Mouse (Mus musculus): ENCODE measurements around the gene Hira.
"Not testable (repeated sequence)": the region's sequence is repeated elsewhere in the genome, so short reads cannot be mapped to it uniquely, and the experiment has no call there.

Gene Hira

DNA sequence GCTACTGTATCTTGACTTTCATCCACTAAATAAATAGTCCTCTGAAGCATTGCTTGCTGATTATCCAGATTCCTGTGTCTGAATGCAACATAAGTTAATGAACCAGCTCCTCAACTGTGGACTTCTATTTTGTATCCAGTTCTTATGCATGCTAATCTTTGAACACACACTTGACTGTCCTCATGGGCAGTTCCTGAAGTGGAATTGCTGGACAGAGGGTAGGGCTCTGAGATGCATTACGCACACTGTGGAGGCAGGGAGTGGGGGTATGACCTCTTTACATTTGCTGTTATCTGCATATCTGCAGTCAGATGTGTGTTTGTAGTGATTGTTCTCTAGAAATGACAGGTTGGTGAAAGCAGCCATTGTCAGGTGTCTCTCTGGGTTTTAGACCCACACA is 51.1 kb downstream of the Hira start:
- DNase-seq: no peak

DNA sequence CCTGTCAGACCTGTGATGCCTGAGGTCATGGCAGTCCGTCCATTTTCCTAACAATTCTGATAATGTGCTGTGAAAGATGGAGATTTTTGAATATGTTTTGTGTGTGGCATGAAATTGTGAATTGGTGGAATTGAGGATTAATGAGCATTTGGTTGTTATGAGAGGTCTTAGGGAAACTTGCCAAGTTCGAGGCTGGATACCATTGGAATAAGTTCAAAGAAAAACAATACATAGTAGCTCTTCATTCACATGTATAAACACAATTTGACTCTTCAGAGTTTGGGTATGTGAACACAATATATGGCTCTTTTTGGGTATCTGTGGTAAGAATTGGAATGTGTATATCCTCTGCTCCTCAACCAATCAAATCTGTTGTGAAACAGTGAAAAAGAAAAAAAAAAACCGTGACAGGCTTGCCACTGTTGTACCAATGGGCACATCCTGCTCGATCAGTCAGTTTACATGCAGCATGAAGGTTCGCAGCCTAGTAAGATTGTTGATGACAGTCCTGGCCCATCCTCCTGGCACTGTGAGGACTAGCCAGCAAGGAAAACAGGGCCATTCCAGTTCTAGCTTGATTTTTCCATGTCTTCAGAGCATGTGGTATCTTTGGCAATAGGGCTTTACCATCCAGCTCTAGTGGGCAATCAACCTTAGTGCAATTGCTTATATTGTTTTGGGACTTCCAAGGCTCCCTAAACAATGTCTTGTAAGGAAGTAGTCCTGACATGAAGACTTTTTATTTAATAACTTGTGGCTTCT is 61.7 kb downstream of the Hira start:
- DNase-seq: peak; percentile 61

DNA sequence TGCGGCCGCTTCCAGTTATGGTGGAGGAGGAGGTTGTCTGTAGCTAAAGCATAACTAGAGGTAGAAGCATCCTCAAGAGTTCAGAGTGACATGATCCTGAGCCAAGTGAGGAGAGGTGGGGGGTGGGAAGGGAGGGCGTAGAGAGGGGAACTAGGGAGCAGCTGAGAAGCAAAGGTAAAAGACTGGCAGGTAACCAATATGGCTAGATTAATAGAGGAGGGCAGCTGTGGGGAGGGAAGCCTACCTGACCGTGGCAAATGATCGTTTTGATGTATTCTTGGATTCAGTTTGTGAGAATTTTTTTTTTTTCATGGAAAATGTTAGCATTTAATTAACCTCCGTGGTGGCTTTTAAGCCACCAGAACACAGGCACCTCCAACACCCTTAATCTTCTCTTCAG is 67.1 kb downstream of the Hira start:
- no peak for DNase-seq

DNA sequence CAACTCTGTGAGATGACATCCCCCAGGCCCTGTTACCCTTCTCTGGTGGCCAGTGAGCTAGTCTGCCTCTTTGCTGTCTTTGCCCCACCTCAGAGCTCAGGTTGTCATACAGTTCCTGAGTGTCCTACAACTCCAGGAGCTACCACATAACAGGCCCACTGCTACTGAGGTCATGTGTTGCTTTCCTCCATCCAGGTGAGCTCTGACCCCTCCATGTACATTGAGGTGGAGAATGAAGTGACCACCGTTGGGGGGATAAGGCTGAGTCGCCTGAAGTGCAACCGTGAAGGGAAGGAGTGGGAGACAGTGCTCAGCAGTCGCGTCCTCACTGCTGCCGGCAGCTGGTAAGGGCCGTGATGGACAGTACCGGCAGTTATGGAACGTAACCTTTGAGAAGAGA is 72.1 kb downstream of the Hira start:
- DNase-seq: no peak

DNA sequence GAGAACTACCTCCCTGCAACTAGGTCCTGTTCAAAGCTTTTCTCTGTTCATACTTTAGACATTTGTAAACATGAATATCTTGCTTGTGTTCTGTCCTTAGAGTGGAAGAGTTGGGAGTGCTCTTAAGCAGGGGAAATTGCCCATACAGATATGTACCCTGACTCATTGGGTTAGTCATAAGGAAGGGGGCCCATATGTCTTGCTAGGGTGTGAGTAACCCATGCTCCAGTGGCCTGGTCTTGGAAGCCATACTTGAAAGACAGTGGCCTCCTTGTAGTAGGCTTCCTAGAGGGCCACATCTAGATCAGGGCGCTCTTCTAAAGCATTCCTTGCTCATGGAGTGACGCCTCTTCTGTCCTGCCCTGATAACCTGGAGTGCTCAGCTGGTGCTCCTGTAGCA is 73.5 kb downstream of the Hira start:
- no peak for DNase-seq

DNA sequence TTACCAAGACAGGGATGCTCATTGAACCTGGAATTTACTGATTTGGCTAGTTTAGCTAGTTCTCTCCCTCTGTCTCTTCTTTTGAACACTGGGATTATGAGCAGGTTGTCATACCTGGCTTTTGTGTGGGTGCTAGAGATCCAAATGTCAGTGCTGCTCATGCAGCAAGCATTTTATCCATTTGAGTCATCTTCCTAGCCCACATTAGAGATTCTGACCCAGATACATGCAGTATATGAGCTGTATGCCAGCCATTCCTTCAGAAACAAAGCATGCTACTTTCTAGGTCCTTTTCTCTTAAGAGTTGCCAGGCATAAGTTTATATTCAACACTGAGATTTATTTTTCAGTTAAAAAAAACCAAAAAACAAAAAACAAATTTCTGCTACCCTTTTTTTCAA is 76.0 kb downstream of the Hira start:
- DNase-seq: no peak

DNA sequence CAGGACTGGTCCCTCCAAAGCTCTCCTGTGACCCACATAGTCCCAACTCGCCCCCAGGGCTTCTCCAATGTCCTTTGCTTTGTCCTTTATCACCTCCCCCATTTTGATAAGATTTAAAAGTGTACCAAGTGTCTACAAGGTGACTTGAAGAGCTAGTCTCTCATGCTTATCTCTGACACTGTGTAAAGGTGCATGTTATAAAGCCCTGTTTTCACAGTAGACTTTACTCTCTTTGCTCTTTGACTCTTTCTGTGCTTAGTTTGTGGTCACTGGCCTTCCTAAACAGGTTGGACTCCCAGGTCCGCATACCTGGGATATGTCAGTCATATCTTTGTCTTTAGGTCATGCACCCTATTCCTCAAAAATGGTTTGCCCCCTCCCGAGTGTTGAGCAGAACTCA is 78.2 kb downstream of the Hira start:
- no peak for DNase-seq

DNA sequence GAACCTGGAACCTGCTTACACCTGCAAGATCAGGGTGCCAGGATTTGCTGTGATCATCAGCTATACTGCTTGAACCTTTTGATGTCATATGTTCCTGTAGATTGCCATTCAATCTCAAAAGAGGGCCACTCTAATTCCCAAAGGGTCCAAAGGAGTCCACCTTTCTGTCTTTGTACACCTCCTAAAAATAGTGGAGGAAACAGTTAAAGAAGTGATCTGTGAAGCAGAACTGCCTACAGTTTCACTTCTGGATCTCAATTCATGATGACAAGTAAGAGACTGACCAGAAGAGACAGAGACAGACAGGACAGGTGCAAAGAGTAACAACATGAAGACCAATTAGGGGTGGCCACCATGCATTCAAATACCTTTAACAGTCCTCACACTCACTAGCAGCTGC is 86.6 kb downstream of the Hira start:
- DNase-seq: no peak

DNA sequence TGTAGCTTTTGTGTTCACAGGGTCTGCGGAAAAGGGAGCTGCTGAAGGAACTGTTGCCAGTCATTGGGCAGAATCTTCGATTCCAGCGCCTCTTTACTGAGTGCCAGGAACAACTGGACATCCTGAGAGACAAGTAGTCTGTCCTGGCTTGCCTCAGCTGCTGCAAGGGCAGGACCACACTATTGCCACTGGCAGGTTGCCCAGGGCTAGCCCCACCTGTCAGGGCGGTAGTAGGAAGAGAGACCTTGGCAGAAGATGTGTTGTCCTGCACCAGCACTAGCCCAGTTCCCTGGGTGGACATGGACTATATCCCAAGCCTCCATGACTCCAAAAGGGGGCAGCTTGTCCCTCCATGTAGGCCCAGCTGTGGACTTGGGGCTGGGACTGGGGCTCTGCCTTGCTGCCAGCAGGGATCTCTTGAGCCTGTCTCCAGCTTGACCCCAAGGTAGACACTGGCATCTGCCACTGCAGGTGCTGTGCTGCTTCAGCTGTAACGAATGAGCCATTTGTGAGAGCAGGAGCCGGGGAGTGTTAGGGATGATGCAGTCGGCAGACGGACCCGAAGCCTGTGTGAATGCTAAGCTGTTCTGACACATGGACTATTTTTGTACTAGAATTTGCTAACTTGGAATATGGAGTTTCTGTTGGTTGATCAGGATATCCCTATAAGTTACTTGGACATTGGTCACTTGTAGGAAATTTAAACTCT is 92.7 kb downstream of the Hira start:
- peak; percentile 78 for DNase-seq

DNA sequence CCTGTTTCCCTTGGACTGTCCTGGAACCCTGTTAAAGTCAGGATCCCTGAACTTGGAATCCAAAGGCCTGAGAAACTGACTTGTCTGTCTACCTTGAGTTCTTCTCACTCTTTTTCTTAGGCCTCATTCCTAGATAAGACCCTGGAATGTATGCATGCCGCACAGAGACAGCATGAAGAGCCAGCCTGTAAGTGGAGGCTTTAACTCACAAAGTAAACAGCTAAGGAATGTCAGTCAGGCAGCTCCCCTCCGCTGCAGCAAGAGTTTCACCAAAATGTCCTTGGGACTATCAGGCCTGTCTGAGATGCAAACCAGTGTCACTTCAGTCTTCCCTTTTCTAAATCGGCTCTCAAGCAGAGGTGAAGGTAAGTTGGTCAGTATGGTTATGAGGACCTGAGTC is 94.0 kb downstream of the Hira start:
- no peak for DNase-seq

DNA sequence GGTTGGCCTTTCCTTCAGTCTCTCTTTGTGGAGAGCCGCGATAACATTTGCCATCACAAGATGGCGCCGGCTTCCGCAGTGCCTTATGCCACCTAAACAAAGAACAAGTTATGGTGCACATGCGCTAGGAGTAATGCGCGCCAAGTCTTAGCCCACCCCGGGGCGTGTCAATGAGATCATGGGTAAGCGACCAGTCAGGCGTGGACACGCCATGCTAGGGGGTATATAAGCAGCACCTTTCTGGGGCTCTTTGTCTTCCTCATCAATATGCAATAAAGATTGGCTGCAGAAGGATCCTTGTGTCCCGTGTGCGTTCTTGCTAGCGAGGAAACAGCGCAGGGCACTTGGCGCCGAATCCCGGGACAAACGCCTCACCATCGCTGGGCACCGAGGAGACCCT is 98.8 kb downstream of the Hira start:
- DNase-seq: not testable (repeated sequence)

DNA sequence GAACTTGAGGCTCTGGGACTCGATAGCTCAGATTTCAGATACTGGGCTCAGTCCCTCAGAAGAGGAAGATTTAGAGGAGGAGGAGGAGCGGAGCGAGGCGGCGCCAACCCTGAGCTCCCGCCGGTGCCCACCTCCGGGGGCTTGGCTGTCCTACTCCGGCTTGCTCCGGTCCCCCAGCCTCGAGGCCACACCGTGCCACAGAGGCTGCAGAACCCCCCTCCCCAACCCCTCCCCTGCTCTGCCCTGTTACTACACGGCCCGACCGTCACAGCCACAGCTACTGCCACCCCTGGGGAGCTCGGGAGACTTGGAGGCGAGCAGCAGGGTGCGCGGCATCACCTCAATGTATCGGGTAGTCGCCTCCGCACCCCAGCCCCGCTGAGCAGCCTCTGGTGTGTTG is 99.5 kb downstream of the Hira start:
- DNase-seq: no peak

DNA sequence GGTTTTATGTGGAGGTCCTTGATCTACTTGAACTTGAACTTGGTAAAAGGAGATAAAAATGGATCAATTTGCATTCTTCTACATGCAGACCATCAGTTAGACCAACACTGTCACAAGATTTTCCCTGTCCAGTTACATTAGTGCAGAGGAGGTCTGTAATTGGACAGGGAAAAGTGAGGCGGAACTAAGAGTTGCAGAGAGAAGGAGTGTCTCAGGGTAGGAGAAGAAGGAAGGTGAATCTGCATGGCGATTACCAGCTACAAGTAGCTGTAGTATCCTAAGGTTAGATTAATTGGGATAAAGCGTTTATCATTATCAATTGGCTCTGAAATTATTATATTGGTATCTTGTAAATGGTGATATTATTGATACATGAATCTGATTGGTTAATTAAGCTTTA is 109.5 kb downstream of the Hira start:
- no peak for DNase-seq

DNA sequence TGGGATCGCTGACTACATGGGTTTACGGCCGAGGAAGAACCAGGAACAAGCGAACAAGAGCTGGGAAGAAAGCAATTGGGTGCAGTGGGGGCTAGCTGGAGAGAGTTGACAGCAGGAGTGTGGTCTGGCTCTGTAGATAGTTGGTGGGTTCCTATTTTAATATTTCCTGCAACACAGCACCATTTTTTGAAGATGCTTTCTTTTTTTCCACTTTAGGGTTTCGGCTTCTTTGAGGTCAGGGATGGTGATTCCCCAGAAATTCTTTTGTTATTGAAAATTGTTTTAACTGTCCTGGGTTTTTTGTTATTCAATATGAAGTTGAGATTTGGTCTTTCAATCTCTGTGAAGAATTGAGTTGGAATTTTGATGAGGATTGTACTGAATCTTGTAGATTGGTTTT is 110.0 kb downstream of the Hira start:
- DNase-seq: no peak

DNA sequence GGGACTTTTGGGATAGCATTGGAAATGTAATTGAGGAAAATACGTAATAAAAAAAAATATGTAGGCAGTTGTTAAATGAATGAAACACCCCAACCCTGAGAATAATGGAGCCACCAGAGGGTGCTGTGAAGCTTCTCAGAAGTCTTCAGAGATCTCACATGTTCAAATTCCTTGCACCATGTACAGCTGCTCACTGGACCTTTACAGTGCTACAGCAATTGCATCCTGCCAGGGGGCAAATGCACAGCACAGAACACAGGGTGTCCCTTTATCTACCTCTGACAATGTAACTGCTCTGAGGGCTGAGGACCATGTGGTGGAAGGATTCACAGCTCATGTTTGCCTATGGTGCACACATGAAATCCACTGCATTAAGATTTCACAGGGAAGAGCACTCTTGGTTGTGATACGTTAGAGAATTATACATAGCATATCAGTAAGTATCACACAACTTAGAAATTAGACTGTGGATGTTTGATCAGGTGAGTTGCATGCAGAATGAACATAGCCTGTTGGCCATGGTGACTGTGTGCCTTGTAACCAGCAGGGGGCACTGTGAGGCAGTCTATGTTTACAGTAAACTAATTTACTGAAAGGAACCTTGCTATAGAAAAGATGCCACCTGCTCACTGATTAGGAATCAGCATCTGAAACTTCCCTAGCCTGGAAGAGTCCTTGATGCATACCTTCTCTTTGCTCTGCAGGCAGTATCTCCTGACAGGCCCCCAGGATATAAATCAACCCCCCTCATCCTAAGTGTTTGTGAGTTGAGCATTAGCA is 126.0 kb downstream of the Hira start:
- DNase-seq: not testable (repeated sequence)

DNA sequence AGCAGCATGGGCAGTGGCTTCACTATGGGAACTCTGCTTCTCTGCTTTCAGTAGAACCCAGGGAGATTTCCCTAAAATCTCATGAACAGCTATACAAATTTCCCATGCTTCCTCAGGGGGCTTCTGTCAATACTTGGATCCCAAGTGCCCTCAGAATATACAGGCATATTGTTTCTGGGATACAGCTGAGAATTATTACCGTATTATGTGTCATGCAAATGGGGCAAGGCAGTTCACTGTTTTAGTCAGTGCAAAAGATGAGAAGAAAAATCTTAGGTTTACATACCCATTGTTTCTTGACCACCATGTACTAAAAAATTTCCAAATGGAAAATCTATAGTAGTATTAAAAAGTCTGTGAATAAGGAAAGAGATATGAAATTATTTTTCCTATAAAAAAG is 126.9 kb downstream of the Hira start:
- DNase-seq: no peak

DNA sequence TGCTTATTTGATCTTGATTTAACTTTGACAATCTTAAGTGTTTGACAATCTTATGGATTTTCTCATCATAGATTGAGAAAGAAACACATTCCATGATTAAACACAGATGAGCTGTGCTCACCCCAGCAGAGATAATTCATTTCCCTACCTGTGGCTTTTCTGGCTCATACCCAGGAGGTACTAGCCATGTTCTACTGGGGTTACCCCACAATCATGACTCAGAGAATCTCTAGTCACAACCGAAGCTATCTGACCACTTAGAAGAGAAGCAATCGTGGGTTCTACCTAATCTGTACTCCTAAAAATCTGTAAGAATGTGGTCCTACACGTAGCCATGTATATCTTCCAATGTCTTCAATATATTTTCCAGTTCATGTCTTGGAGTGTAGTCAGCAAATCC is 128.5 kb downstream of the Hira start:
- no peak for DNase-seq

DNA sequence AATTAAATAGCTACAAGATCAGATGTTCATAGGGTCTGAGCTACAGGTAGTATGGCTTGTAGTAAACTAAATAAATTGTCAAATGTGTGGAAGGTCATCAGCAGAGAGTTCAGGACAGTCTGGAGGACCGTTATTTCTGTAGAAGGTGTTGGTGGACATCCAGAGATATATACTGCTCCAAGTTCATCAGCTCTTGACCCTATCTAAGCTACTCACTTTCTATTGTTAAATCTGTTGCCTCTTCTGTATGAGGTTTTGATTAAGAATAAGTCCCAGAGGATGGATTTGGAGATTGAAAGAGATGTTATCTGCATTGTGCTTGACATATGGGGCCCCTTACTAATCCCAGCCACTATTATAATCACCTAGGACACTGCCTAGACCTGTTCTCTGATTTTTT is 129.9 kb downstream of the Hira start:
- DNase-seq: no peak

DNA sequence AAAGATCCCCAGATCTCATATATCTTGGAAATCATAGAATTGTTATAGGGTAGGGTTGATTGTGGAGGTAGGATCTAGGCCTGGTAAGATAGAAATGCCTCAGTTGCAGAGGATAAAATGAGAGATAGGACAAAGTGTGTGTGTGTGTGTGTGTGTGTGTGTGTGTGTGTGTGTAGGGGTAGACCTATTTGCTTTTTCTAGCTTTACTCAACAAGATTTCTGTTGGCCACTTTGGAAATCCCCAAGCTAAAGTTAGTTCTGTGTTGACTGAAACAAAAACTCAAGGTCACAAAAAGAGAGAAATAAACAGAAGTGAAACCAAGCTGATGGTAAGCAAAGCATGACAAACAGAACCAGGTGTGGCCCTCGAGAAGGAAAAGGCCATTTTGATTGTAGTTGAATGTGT is 130.4 kb downstream of the Hira start:
- not testable (repeated sequence) for DNase-seq

DNA sequence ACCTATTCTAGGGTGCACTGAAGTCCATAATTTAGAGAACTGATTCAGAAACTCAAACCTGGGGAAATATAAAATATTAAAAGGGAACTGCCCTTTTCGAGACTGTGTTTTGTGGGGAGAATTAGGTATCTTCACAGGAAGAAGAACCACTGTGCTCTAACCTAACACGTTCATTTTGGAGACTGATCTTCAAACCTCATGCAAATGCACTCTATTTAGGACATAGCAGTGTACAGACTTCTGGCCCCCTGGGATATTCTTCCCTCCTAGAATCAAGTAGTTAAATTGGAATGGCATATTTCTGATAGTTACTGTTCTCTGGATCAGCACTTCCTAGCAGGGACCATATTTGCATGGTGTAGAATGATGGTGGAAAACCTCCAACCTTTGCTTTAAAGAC is 133.9 kb downstream of the Hira start:
- no peak for DNase-seq

DNA sequence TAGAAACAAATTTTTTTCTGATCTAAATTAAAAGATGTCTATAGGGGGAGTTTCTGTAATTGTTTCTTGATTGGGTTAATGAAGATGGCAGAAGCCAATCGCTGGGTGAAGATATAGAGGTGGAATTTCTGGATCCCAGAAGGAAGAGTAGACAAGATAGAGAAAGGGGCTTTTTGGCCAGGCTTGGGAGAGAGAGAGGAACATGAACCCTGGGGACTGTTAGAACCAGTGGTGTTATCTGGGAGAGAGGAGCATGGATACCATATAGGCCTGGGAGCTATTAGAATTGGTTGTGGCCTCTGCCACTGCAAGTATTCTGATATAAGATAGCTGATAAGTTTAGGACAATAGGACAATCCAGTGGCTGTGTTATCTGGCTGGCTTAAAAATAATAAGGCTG is 136.7 kb downstream of the Hira start:
- no peak for DNase-seq

DNA sequence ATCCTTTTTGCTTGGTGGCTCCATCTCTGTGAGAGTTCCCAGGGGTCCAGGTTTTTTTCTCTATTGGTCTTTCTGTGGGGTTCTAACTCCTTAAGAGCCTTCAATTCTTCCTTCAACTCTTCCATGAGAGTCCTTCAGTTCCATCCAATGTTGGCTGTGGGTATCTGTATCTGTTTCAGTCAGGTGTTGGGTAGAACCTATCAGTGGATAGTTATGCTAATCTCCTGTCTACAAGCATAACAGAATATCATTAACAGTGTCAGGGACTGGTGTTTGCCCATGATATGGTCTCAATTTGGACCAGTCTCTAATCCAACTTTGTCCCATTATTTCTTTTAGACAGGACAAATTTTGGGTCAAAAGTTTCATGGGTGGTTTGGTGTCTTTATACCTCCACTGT is 137.8 kb downstream of the Hira start:
- DNase-seq: no peak

All from heart, adult 11 months (tissue).